Mouse (Mus musculus): ENCODE data around the gene Syn3. TPM values are rescaled to one million over a fixed set of nuclear protein-coding genes. Genes with fewer than 3 reads are reported as not detected.

Gene Syn3
- polyA plus RNA-seq, 1 experiment from 2014 or later, result 44.1 TPM

DNA sequence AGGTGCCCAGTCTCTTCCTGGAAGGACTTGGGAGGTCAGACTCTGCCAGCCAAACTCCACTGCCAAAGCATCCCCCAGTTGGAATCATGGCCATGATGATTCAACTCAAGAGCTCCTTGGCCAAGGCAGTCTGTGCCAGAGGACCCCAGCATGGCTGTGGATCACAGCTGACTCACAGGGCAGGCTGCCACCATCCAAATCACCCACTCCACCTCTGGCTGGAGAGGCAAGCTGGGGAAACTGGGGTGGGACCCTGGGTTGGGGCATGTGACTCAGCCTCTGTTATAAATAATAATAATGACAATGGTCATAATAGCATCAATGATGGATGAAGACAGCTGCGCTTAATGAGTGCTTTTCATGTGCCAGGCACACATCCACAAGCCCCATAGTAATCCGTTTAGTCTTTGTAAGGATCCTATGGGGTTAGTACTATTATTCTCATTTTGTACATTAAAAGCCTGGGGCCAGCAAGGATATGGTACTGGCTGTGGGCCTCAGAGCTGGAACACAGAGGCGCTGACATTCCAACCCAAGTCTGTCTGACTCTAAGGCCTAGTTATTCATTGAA lies 398.3 kb downstream of the Syn3 start:
- 56% methylated on average over 3 of the region's 3 CpGs for WGBS
- no peaks in the 10 kb centered on the region for H3K4me1 ChIP-seq (ENCODE audit: control insufficient read depth, insufficient read depth, low read length)
- ATAC-seq (ENCODE audit: low read depth), result no peak

DNA sequence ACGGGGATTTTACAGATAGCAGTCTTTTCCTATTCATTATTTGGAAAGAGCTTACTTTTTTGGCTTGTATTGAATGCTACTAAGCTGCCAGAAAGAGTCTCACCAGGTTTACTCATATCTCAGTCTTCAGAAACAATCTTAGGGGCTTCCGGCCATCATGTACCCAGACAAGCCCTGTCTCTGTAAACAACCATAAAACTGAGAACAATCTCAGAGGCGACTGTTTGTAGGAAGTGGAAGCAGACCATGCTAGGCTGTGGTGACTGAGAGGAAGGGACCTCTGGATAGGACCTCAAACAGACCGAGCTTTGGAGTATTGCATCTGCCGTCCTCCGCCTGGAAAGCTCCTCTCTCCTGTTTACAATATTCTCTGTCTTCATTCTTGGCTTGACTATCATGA lies 400.3 kb downstream of the Syn3 start:
- no peaks in the 10 kb centered on the region for H3K27me3 ChIP-seq (ENCODE audit: control insufficient read depth, insufficient read depth, low read length)
- no peak overlapping the region for H3K4me2 ChIP-seq (ENCODE audit: low read depth, low read length)
- H3K9ac ChIP-seq (replicated peaks; ENCODE audit: low read depth, low read length), result no peak overlapping the region
- no peaks in the 10 kb centered on the region; the same call in 1 of the 2 replicates for H3K9me3 ChIP-seq (ENCODE audit: control insufficient read depth, low read length)
- H3K4me3 ChIP-seq (ENCODE audit: low read depth, low read length), result no peak overlapping the region
- H3K36me3 ChIP-seq (ENCODE audit: control insufficient read depth, insufficient read depth, low read length), result no peaks in the 10 kb centered on the region
- H3K27ac ChIP-seq (ENCODE audit: low read depth, low read length), result no peak overlapping the region
- ATAC-seq (ENCODE audit: low read depth), result no peak
- 88% methylated on average over 6 of the region's 6 CpGs for WGBS
- H3K4me1 ChIP-seq (ENCODE audit: control insufficient read depth, insufficient read depth, low read length), result no peaks in the 10 kb centered on the region

More for the DNA sequence above, 398.3 kb downstream of the Syn3 start:
- no peaks in the 10 kb centered on the region; the same call in 1 of the 2 replicates for H3K9me3 ChIP-seq (ENCODE audit: control insufficient read depth, low read length)
- no peak overlapping the region for H3K4me2 ChIP-seq (ENCODE audit: low read depth, low read length)
- H3K27ac ChIP-seq (ENCODE audit: low read depth, low read length), result no peak overlapping the region
- H3K4me3 ChIP-seq (ENCODE audit: low read depth, low read length), result no peak overlapping the region
- no peaks in the 10 kb centered on the region for H3K27me3 ChIP-seq (ENCODE audit: control insufficient read depth, insufficient read depth, low read length)
- no peak overlapping the region for H3K9ac ChIP-seq (replicated peaks; ENCODE audit: low read depth, low read length)
- no peaks in the 10 kb centered on the region for H3K36me3 ChIP-seq (ENCODE audit: control insufficient read depth, insufficient read depth, low read length)

GRCm38 (mm10) chr10:86093109-86094035 lies 405.3 kb downstream of the Syn3 start:
- Histone ChIP-seq H3K4me3 (ENCODE audit: low read depth, low read length) (no peak overlapping the region), H3K9me3 (ENCODE audit: control insufficient read depth, low read length) (no peaks in the 10 kb centered on the region), H3K4me2 (ENCODE audit: low read depth, low read length) (no peak overlapping the region), H3K27me3 (ENCODE audit: control insufficient read depth, insufficient read depth, low read length) (no peaks in the 10 kb centered on the region), H3K4me1 (ENCODE audit: control insufficient read depth, insufficient read depth, low read length) (no peaks in the 10 kb centered on the region), H3K27ac (ENCODE audit: low read depth, low read length) (no peak overlapping the region), H3K9ac (replicated peaks; ENCODE audit: low read depth, low read length) (no peak overlapping the region), H3K36me3 (ENCODE audit: control insufficient read depth, insufficient read depth, low read length) (no peaks in the 10 kb centered on the region)
- no peak for ATAC-seq (ENCODE audit: low read depth)
- WGBS, result 79% methylated on average over 14 of the region's 14 CpGs

- ATAC-seq (ENCODE audit: low read depth), result no peak
- H3K4me3 ChIP-seq (ENCODE audit: low read depth, low read length), result no peak overlapping the region
- H3K36me3 ChIP-seq (ENCODE audit: control insufficient read depth, insufficient read depth, low read length), result no peaks in the 10 kb centered on the region
- 53% methylated on average over 10 of the region's 10 CpGs for WGBS
- H3K9me3 ChIP-seq (ENCODE audit: control insufficient read depth, low read length), result no peaks in the 10 kb centered on the region
- H3K27ac ChIP-seq (ENCODE audit: low read depth, low read length), result no peak overlapping the region
- no peak overlapping the region for H3K9ac ChIP-seq (replicated peaks; ENCODE audit: low read depth, low read length)
- no peaks in the 10 kb centered on the region for H3K4me1 ChIP-seq (ENCODE audit: control insufficient read depth, insufficient read depth, low read length)
- no peak overlapping the region for H3K4me2 ChIP-seq (ENCODE audit: low read depth, low read length)
- no peaks in the 10 kb centered on the region for H3K27me3 ChIP-seq (ENCODE audit: control insufficient read depth, insufficient read depth, low read length)
Measured at GRCm38 (mm10) chr10:86091919-86092318, 406.8 kb downstream of the Syn3 start.

- Histone ChIP-seq H3K9me3 (ENCODE audit: control insufficient read depth, low read length) (no peaks in the 10 kb centered on the region), H3K27me3 (ENCODE audit: control insufficient read depth, insufficient read depth, low read length) (no peaks in the 10 kb centered on the region), H3K27ac (ENCODE audit: low read depth, low read length) (no peak overlapping the region), H3K9ac (replicated peaks; ENCODE audit: low read depth, low read length) (no peak overlapping the region), H3K4me2 (ENCODE audit: low read depth, low read length) (no peak overlapping the region), H3K4me3 (ENCODE audit: low read depth, low read length) (no peak overlapping the region), H3K36me3 (ENCODE audit: control insufficient read depth, insufficient read depth, low read length) (no peaks in the 10 kb centered on the region), H3K4me1 (ENCODE audit: control insufficient read depth, insufficient read depth, low read length) (no peaks in the 10 kb centered on the region)
- 82% methylated on average over 9 of the region's 9 CpGs for WGBS
- no peak for ATAC-seq (ENCODE audit: low read depth)
Measured at GRCm38 (mm10) chr10:86079921-86080320, 418.8 kb downstream of the Syn3 start.

DNA sequence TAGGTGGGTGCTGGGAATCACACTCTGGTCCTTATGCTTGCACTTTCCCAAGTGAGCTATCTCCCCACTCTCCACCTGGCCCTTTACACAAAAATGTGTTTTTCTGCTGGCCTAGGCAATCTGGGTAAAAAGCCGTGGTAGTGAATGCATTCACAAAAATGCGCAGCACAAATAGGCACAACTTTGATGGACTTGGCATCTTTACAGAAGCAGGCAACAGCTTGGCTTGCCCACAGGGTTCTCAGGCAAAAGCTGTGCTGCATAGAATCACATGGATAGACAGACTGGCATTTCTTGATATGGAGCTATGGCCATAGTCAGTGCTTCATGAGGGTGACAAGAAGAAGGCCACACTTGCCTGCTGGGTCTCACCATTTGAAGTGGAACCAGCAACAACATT lies 419.9 kb downstream of the Syn3 start:
- Histone ChIP-seq H3K4me3 (ENCODE audit: low read depth, low read length) (no peak overlapping the region), H3K4me2 (ENCODE audit: low read depth, low read length) (no peak overlapping the region), H3K27me3 (ENCODE audit: control insufficient read depth, insufficient read depth, low read length) (no peaks in the 10 kb centered on the region), H3K27ac (ENCODE audit: low read depth, low read length) (no peak overlapping the region), H3K36me3 (ENCODE audit: control insufficient read depth, insufficient read depth, low read length) (no peaks in the 10 kb centered on the region), H3K9ac (replicated peaks; ENCODE audit: low read depth, low read length) (no peak overlapping the region), H3K9me3 (ENCODE audit: control insufficient read depth, low read length) (no peaks in the 10 kb centered on the region), H3K4me1 (ENCODE audit: control insufficient read depth, insufficient read depth, low read length) (no peaks in the 10 kb centered on the region)
- no peak for ATAC-seq (ENCODE audit: low read depth)
- WGBS, result 88% methylated on average over 2 of the region's 2 CpGs

DNA sequence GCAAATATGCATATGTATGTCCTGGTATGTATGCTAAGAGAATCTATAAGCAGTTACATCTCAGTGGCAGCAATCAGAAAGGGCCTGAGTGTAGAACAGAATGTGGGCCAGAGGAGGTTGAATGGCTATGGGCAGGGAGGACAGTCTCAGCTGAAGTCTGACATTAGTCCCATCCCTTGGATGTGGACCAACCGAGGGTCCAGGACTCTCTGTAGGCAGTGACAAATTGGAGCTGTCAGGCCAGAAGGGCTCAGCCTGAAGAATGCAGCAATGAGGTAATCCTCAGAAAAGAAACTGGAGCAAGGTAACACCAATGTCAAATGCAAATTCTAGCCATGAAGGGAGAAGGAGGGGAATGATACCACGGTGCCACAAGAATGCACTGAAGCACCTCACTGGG lies 421.4 kb downstream of the Syn3 start:
- ATAC-seq (ENCODE audit: low read depth), result no peak
- Histone ChIP-seq H3K4me3 (ENCODE audit: low read depth, low read length) (no peak overlapping the region), H3K27me3 (ENCODE audit: control insufficient read depth, insufficient read depth, low read length) (no peaks in the 10 kb centered on the region), H3K36me3 (ENCODE audit: control insufficient read depth, insufficient read depth, low read length) (no peaks in the 10 kb centered on the region), H3K4me1 (ENCODE audit: control insufficient read depth, insufficient read depth, low read length) (no peaks in the 10 kb centered on the region), H3K27ac (ENCODE audit: low read depth, low read length) (no peak overlapping the region), H3K9ac (replicated peaks; ENCODE audit: low read depth, low read length) (no peak overlapping the region), H3K4me2 (ENCODE audit: low read depth, low read length) (no peak overlapping the region), H3K9me3 (ENCODE audit: control insufficient read depth, low read length) (no peaks in the 10 kb centered on the region)
- 92% methylated on average over 2 of the region's 2 CpGs for WGBS

GRCm38 (mm10) chr10:86074971-86075711 lies 423.6 kb downstream of the Syn3 start:
- Histone ChIP-seq H3K4me2 (ENCODE audit: low read depth, low read length) (no peak overlapping the region), H3K4me1 (ENCODE audit: control insufficient read depth, insufficient read depth, low read length) (no peaks in the 10 kb centered on the region), H3K9me3 (ENCODE audit: control insufficient read depth, low read length) (no peaks in the 10 kb centered on the region), H3K27ac (ENCODE audit: low read depth, low read length) (no peak overlapping the region), H3K4me3 (ENCODE audit: low read depth, low read length) (no peak overlapping the region), H3K36me3 (ENCODE audit: control insufficient read depth, insufficient read depth, low read length) (no peaks in the 10 kb centered on the region), H3K9ac (replicated peaks; ENCODE audit: low read depth, low read length) (no peak overlapping the region), H3K27me3 (ENCODE audit: control insufficient read depth, insufficient read depth, low read length) (no peaks in the 10 kb centered on the region)
- ATAC-seq (ENCODE audit: low read depth), result no peak
- WGBS, result 83% methylated on average over 9 of the region's 9 CpGs

GRCm38 (mm10) chr10:86074134-86074533 lies 424.6 kb downstream of the Syn3 start:
- Histone ChIP-seq H3K27me3 (ENCODE audit: control insufficient read depth, insufficient read depth, low read length) (no peaks in the 10 kb centered on the region), H3K4me3 (ENCODE audit: low read depth, low read length) (no peak overlapping the region), H3K27ac (ENCODE audit: low read depth, low read length) (no peak overlapping the region), H3K9me3 (ENCODE audit: control insufficient read depth, low read length) (no peaks in the 10 kb centered on the region), H3K4me1 (ENCODE audit: control insufficient read depth, insufficient read depth, low read length) (no peaks in the 10 kb centered on the region), H3K9ac (replicated peaks; ENCODE audit: low read depth, low read length) (no peak overlapping the region), H3K36me3 (ENCODE audit: control insufficient read depth, insufficient read depth, low read length) (no peaks in the 10 kb centered on the region), H3K4me2 (ENCODE audit: low read depth, low read length) (no peak overlapping the region)
- no peak for ATAC-seq (ENCODE audit: low read depth)
- 89% methylated on average over 4 of the region's 4 CpGs for WGBS
